Mouse (Mus musculus) forebrain, postnatal 0 days (tissue): ENCODE data around the gene Ptprr. TPM values are rescaled to one million over a fixed set of nuclear protein-coding genes. Genes with fewer than 3 reads are reported as not detected.

Source experiments
- ATAC-seq: fragments of 200-750 bp; cut with Nextera tagmentation; 2 replicates; pipeline ENCODE4 v1.8.0; 2017; ENCODE audit warnings: mild to moderate bottlenecking, moderate library complexity
- DNase-seq: peaks from one replicate; pipeline ENCODE4 v3.0.0-alpha.2; 2015
- H3K27ac ChIP-seq: fragments of 300-500 bp; sonication (generic); 2 replicates; pipeline ENCODE4 v1.5.1; 2014; ENCODE audit warnings: low read depth, mild to moderate bottlenecking, antibody characterized with exemption, low read length, moderate library complexity, mixed read lengths
- H3K27me3 ChIP-seq: fragments of 300-500 bp; sonication (generic); 2 replicates; pipeline ENCODE4 v1.6.1; 2014; ENCODE audit warnings: mild to moderate bottlenecking, low read length, mixed read lengths; ENCODE audit not compliant: insufficient read depth
- H3K36me3 ChIP-seq: fragments of 300-500 bp; sonication (generic); 2 replicates; pipeline ENCODE4 v1.6.1; 2014; ENCODE audit warnings: mild to moderate bottlenecking, moderate library complexity; ENCODE audit not compliant: insufficient read depth
- H3K4me1 ChIP-seq: fragments of 300-500 bp; sonication (generic); 2 replicates; pipeline ENCODE4 v1.6.1; 2014; ENCODE audit warnings: antibody characterized with exemption; ENCODE audit not compliant: insufficient read depth
- H3K4me2 ChIP-seq: fragments of 300-500 bp; sonication (generic); 2 replicates; pipeline ENCODE4 v1.6.1; 2014; ENCODE audit warnings: low read depth, mild to moderate bottlenecking, moderate library complexity
- H3K4me3 ChIP-seq: fragments of 300-500 bp; sonication (generic); 2 replicates; pipeline ENCODE4 v1.5.1; 2014; ENCODE audit warnings: low read depth, low read length, mixed read lengths
- H3K9ac ChIP-seq: fragments of 300-500 bp; sonication (generic); 2 replicates; pipeline ENCODE4 v1.6.1; 2014; ENCODE audit warnings: mild to moderate bottlenecking
- H3K9me3 ChIP-seq: fragments of 300-500 bp; sonication (generic); 2 replicates; pipeline ENCODE4 v1.6.1; 2016; ENCODE audit warnings: low read length
- CTCF ChIP-seq: sonication (generic); IDR thresholded peaks from 2 replicates; pipeline ENCODE4 v1.5.1; 2016; ENCODE audit warnings: antibody characterized with exemption, control low read depth, low read depth
- WGBS: fragments of 180-500 bp; shearing (Covaris S2); extraction: QIAGEN DNeasy Blood & Tissue Kit; methylation state at CpG from one replicate; pipeline ENCODE4 v1.1.7; 2014; 5-methylcytosine and 5-hydroxymethylcytosine counted together
- polyA plus RNA-seq: library from polyadenylated mRNA; unstranded; fragments of >200 nt; fragmentation: Nextera tagmentation; extraction: Ambion mirVana; gene quantifications from 2 replicates; pipeline ENCODE4 v1.2.1, GENCODE M21; 2015
- total RNA-seq: library from RNA; depleted of rRNA; stranded (reverse); fragments of >200 nt; gene quantifications from 2 replicates; pipeline ENCODE4 v1.2.3, GENCODE M21; 2014

Ptprr gene
- total and polyA plus RNA-seq, 2 experiments from 2014 or later, result 19.6 to 21.3 TPM

DNA sequence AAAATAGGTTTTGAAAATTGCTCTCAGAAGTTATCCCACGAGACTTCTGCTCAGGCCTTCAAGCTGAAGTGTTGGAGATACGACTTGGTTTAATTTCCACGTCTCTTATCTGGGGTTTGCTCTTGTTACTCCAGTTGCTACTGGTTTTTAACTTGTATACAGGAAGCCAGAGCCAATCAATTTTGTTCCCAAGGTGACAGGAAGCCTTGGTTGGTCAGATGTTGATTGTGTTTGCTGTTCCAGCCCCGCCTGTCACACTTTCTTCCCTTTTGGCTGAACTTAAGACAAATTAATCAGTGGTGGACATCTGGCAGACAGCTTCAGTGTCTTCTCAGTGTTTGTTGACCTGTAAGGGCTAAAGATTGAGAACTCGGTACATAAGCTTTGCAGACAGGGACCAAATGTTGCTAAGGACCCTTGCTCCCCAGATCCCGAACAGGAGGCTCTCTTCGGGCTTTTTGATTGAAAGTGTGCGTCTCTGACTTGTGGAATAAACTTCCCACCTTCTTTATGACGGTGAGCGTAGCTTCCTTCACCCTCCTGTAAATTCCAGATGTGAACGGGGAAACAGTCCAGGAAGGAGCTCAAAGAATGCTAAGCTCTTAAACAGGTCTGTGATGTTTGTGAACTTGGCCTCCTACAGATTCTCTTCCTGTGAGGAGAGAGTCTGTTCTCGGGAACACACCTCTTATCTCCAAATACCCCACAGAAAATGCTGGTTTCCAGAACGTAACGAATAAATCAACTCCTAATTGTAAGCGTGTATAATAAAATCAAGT is 187.8 kb downstream of the Ptprr start:
- Histone ChIP-seq H3K4me3 (no peak overlapping the region), H3K9me3 (no peaks in the 10 kb centered on the region), H3K36me3 (no peaks in the 10 kb centered on the region), H3K9ac (no peak overlapping the region), H3K27ac (no peak overlapping the region), H3K27me3 (no peaks in the 10 kb centered on the region), H3K4me1 (no peaks in the 10 kb centered on the region), H3K4me2 (no peak overlapping the region)
- no peak for DNase-seq
- TF ChIP-seq CTCF, result no peak
- no peak for ATAC-seq
- 81% methylated on average over 15 of the region's 15 CpGs for WGBS

DNA sequence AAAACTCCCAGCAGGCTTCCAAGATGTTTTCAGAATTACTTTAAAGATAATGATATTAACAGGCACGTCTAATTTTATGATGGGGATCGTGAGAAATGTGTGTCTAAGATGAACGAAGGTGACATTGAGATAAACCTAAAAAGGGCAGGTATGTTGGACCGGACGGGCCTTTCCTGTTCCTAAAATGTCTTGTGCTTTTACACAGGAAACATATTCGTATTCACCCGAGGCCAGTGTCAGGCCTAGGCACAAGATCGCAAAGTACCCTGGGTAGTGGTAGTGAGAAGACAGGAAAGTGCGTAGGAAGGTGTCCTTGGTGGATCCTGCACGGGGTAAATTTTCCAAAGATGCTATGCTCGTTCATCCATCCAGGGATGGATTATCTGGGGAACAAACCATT is 188.4 kb downstream of the Ptprr start:
- DNase-seq (no peak), ATAC-seq (no peak)
- H3K4me2 ChIP-seq, result no peak overlapping the region
- 90% methylated on average over 11 of the region's 11 CpGs for WGBS
- no peak for TF ChIP-seq CTCF
- no peaks in the 10 kb centered on the region for H3K36me3 ChIP-seq
- H3K27me3 ChIP-seq, result no peaks in the 10 kb centered on the region
- H3K9me3 ChIP-seq, result no peaks in the 10 kb centered on the region
- H3K4me1 ChIP-seq, result no peaks in the 10 kb centered on the region
- H3K4me3 ChIP-seq, result no peak overlapping the region
- H3K27ac ChIP-seq, result no peak overlapping the region
- H3K9ac ChIP-seq, result no peak overlapping the region

DNA sequence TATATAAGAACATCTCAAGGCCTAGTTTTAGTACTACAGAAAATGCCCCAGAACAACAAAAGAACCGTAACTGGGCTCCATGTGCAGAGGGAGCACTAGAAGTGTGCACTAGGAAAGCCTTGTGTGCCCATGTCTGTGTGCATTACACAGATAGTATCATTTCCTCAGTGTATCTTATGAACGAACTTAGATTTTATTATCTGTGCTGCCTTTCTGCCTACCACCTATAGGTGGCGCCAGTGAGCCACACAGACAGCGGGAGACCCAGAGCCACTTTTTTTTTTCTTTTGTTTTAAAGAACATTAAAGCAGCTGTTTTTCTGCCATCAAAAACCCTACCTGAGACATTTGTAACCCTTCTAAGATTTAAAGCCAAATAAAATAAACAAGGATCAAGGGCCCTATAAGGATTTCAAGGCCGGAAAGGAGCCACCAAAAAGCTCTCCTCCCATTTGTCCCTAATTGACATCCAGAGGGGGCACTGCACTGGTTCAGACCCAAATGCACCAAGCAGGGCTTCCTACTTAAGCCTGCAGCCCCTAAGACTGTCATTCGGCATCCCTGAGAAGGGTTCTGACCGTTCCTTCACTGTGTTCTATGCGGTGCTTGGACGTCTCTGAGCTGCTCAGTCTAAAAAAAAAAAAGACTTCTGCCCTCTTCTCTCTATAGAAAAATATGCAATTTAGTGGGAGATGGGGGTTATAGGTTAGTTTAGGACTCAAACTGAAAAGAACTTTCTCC is 190.1 kb downstream of the Ptprr start:
- no peaks in the 10 kb centered on the region for H3K27me3 ChIP-seq
- no peaks in the 10 kb centered on the region for H3K9me3 ChIP-seq
- no peak overlapping the region for H3K4me3 ChIP-seq
- H3K4me1 ChIP-seq, result no peaks in the 10 kb centered on the region
- WGBS, result 21% methylated on average over 9 of the region's 9 CpGs
- H3K27ac ChIP-seq, result no peak overlapping the region
- peak; percentile 91 for TF ChIP-seq CTCF
- DNase-seq (peak; percentile 82), ATAC-seq (peak; percentile 12; the same call in 1 of the 2 replicates)
- H3K9ac ChIP-seq, result no peak overlapping the region
- peak overlapping the region; percentile 14; the same call in 1 of the 2 replicates for H3K4me2 ChIP-seq
- no peaks in the 10 kb centered on the region for H3K36me3 ChIP-seq

DNA sequence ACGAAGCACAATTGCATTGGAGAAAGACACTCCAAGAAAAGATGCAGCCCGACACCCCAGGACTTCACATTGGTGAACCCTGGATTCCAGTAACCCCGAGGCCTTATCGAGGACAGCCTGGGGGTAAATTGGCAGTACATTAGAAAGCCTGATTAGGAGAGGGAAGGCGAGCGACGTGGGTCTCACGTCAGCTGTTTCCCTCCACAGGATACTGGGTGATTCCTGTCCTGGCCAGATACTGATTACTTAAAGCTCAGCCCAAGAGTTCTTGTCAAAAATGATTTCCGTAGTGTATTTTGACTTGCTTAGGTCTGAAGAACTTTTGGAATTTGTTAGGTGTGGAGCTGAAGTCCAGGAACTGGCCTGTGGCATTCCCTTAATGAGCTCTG is 190.7 kb downstream of the Ptprr start:
- Histone ChIP-seq H3K4me1 (no peaks in the 10 kb centered on the region), H3K4me3 (no peak overlapping the region), H3K27me3 (no peaks in the 10 kb centered on the region), H3K36me3 (no peaks in the 10 kb centered on the region), H3K4me2 (no peak overlapping the region; the same call in 1 of the 2 replicates), H3K27ac (no peak overlapping the region), H3K9me3 (no peaks in the 10 kb centered on the region), H3K9ac (no peak overlapping the region)
- ATAC-seq (no peak), DNase-seq (no peak)
- no peak for TF ChIP-seq CTCF
- WGBS, result 59% methylated on average over 9 of the region's 9 CpGs

DNA sequence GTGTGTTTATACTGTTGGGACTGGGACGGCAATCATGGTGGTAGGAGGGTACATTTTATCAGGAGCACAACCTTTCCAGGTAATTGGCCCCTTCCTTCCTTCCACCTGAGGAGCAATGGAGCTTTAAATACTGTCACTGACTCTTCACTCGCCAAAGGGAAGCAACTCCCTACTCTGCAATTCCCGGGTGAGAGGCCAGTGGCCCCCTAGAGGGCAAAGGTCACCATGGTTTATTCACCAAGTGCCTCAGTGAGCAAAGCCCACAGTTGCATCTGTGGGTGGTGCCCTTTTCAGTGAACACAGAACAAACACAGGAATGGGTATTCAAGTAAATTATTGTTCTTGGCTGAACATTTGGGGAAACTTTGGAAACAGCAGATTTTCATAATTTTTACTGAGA is 194.1 kb downstream of the Ptprr start:
- H3K4me1 ChIP-seq, result no peaks in the 10 kb centered on the region
- DNase-seq (no peak), ATAC-seq (no peak)
- no peaks in the 10 kb centered on the region for H3K27me3 ChIP-seq
- H3K4me3 ChIP-seq, result no peak overlapping the region
- no peak overlapping the region for H3K4me2 ChIP-seq
- no peaks in the 10 kb centered on the region for H3K36me3 ChIP-seq
- no peak for TF ChIP-seq CTCF
- no peak overlapping the region for H3K27ac ChIP-seq
- 32% methylated on average over 3 of the region's 3 CpGs for WGBS
- no peaks in the 10 kb centered on the region for H3K9me3 ChIP-seq
- no peak overlapping the region for H3K9ac ChIP-seq

DNA sequence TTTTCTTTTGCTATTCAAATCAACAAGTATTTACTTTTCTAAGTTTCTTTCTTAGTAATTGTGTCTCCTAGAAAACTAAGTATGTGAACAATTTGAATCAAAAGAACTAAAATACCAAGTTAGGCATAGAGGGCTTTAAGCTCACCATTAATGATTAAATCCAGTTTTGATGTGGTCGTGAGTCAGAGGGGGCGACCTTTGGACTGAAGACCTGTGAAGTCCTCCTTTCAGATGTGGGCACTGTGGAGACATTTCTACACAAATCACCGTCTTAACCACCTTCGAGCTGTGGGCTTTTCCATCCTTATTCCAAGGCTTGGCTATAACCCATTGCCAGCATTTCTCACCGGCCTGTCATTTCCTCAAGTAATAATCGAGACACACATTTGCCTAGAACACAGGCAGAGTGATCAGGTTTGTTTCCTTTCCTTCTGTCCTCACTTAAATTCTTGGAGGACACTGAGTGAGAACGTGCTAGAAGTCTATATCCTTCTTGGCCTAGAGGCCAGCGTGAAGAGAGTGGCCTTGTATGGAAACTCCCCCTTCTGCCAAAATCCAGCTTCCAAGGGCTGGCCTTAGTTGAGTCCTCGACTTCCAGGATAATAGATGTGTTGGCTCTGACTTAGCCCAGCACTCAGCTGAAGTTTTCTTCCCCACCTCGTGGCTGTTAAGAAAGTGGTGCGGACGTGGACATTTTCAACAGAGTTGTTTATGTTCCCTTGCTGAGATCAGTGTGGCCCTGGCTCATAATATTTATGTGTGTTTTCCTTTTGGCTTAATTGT is 202.5 kb downstream of the Ptprr start:
- no peak overlapping the region for H3K27ac ChIP-seq
- TF ChIP-seq CTCF, result no peak
- no peak overlapping the region for H3K4me3 ChIP-seq
- WGBS, result 83% methylated on average over 12 of the region's 12 CpGs
- no peak for DNase-seq
- H3K9me3 ChIP-seq, result no peaks in the 10 kb centered on the region
- no peaks in the 10 kb centered on the region for H3K36me3 ChIP-seq
- no peak overlapping the region for H3K9ac ChIP-seq
- no peak for ATAC-seq
- H3K4me2 ChIP-seq, result no peak overlapping the region
- H3K4me1 ChIP-seq, result no peaks in the 10 kb centered on the region
- no peaks in the 10 kb centered on the region for H3K27me3 ChIP-seq
